Mouse (Mus musculus): ENCODE measurements around the gene Tbc1d9. TPM values are rescaled to one million over a fixed set of nuclear protein-coding genes. Genes with fewer than 3 reads are reported as not detected.

The Tbc1d9 gene
- total and polyA plus RNA-seq, 2 experiments from 2014 or later: 17.1 to 107 TPM

GRCm38 (mm10) chr8:83220746-83221145 is 55.6 kb downstream of the Tbc1d9 start:
- Histone ChIP-seq H3K4me3 (ENCODE audit: low read depth, low read length) (no peak overlapping the region), H3K9ac (no peak overlapping the region), H3K4me2 (ENCODE audit: low read depth) (no peak overlapping the region), H3K36me3 (ENCODE audit: insufficient read depth) (no peaks in the 10 kb centered on the region), H3K4me1 (ENCODE audit: insufficient read depth) (no peaks in the 10 kb centered on the region; the same call in 1 of the 2 replicates), H3K27ac (ENCODE audit: low read depth, low read length) (peak overlapping the region; percentile 29; the same call in 1 of the 2 replicates), H3K27me3 (ENCODE audit: insufficient read depth, low read length) (no peaks in the 10 kb centered on the region), H3K9me3 (ENCODE audit: low read length) (no peaks in the 10 kb centered on the region)
- DNase-seq: peak; percentile 22
- WGBS: 34% methylated on average over 3 of the region's 3 CpGs
- ATAC-seq: peak; percentile 92
- TF ChIP-seq CTCF (IDR thresholded peaks at IDR 0.05; ENCODE audit: low read depth): no peak

GRCm38 (mm10) chr8:83224754-83225416 is 59.7 kb downstream of the Tbc1d9 start:
- Histone ChIP-seq H3K4me1 (ENCODE audit: insufficient read depth) (peaks cover 5% of the 10 kb centered on the region; the same call in 1 of the 2 replicates), H3K9ac (no peak overlapping the region), H3K36me3 (ENCODE audit: insufficient read depth) (no peaks in the 10 kb centered on the region), H3K4me2 (ENCODE audit: low read depth) (no peak overlapping the region), H3K27ac (ENCODE audit: low read depth, low read length) (no peak overlapping the region), H3K9me3 (ENCODE audit: low read length) (no peaks in the 10 kb centered on the region), H3K4me3 (ENCODE audit: low read depth, low read length) (no peak overlapping the region), H3K27me3 (ENCODE audit: insufficient read depth, low read length) (no peaks in the 10 kb centered on the region)
- ATAC-seq (no peak), DNase-seq (no peak)
- 23% methylated on average over 5 of the region's 5 CpGs for WGBS
- TF ChIP-seq CTCF (IDR thresholded peaks at IDR 0.05; ENCODE audit: low read depth): no peak

- no peak for ATAC-seq
Measured at GRCm38 (mm10) chr8:83225598-83225997, 60.4 kb downstream of the Tbc1d9 start.

GRCm38 (mm10) chr8:83227336-83227735 is 62.2 kb downstream of the Tbc1d9 start:
- no peak overlapping the region for H3K4me3 ChIP-seq (ENCODE audit: low read depth, low read length)
- no peak overlapping the region for H3K27ac ChIP-seq (ENCODE audit: low read depth, low read length)
- H3K36me3 ChIP-seq (ENCODE audit: insufficient read depth): no peaks in the 10 kb centered on the region
- DNase-seq: no peak
- ATAC-seq: no peak
- no peaks in the 10 kb centered on the region for H3K9me3 ChIP-seq (ENCODE audit: low read length)
- H3K4me2 ChIP-seq (ENCODE audit: low read depth): no peak overlapping the region
- H3K9ac ChIP-seq: no peak overlapping the region
- TF ChIP-seq CTCF (IDR thresholded peaks at IDR 0.05; ENCODE audit: low read depth): no peak
- no peaks in the 10 kb centered on the region for H3K27me3 ChIP-seq (ENCODE audit: insufficient read depth, low read length)
- 0 out of 2 replicates have a peak, but pooled peaks cover 5% of the 10 kb centered on the region for H3K4me1 ChIP-seq (ENCODE audit: insufficient read depth)
- WGBS: 82% methylated on average over 5 of the region's 5 CpGs

More at GRCm38 (mm10) chr8:83225598-83225997, 60.4 kb downstream of the Tbc1d9 start:
- WGBS: 91% methylated on average over 2 of the region's 2 CpGs
- H3K9ac ChIP-seq: no peak overlapping the region
- no peak overlapping the region for H3K4me3 ChIP-seq (ENCODE audit: low read depth, low read length)
- H3K9me3 ChIP-seq (ENCODE audit: low read length): no peaks in the 10 kb centered on the region
- no peaks in the 10 kb centered on the region for H3K36me3 ChIP-seq (ENCODE audit: insufficient read depth)
- no peak for DNase-seq
- no peak overlapping the region for H3K27ac ChIP-seq (ENCODE audit: low read depth, low read length)
- no peak overlapping the region for H3K4me2 ChIP-seq (ENCODE audit: low read depth)
- peaks cover 5% of the 10 kb centered on the region; the same call in 1 of the 2 replicates for H3K4me1 ChIP-seq (ENCODE audit: insufficient read depth)
- H3K27me3 ChIP-seq (ENCODE audit: insufficient read depth, low read length): no peaks in the 10 kb centered on the region
- TF ChIP-seq CTCF (IDR thresholded peaks at IDR 0.05; ENCODE audit: low read depth): no peak

GRCm38 (mm10) chr8:83233099-83233498 is 67.9 kb downstream of the Tbc1d9 start:
- DNase-seq (no peak), ATAC-seq (no peak)
- H3K9me3 ChIP-seq (ENCODE audit: low read length): no peaks in the 10 kb centered on the region
- H3K4me2 ChIP-seq (ENCODE audit: low read depth): no peak overlapping the region
- no peaks in the 10 kb centered on the region for H3K27me3 ChIP-seq (ENCODE audit: insufficient read depth, low read length)
- H3K9ac ChIP-seq: no peak overlapping the region
- no peak for TF ChIP-seq CTCF (IDR thresholded peaks at IDR 0.05; ENCODE audit: low read depth)
- no peaks in the 10 kb centered on the region for H3K4me1 ChIP-seq (ENCODE audit: insufficient read depth)
- no peak overlapping the region for H3K27ac ChIP-seq (ENCODE audit: low read depth, low read length)
- H3K4me3 ChIP-seq (ENCODE audit: low read depth, low read length): no peak overlapping the region
- H3K36me3 ChIP-seq (ENCODE audit: insufficient read depth): peaks cover 19% of the 10 kb centered on the region
- WGBS: 84% methylated on average over 4 of the region's 4 CpGs

GRCm38 (mm10) chr8:83239341-83239740 is 74.2 kb downstream of the Tbc1d9 start:
- Histone ChIP-seq H3K4me3 (ENCODE audit: low read depth, low read length) (no peak overlapping the region), H3K9ac (no peak overlapping the region), H3K27me3 (ENCODE audit: insufficient read depth, low read length) (no peaks in the 10 kb centered on the region), H3K27ac (ENCODE audit: low read depth, low read length) (no peak overlapping the region), H3K9me3 (ENCODE audit: low read length) (no peaks in the 10 kb centered on the region), H3K4me1 (ENCODE audit: insufficient read depth) (no peaks in the 10 kb centered on the region), H3K36me3 (ENCODE audit: insufficient read depth) (peaks cover 30% of the 10 kb centered on the region), H3K4me2 (ENCODE audit: low read depth) (no peak overlapping the region)
- no peak for TF ChIP-seq CTCF (IDR thresholded peaks at IDR 0.05; ENCODE audit: low read depth)
- peak; percentile 71; the same call in 1 of the 2 replicates for ATAC-seq
- peak; percentile 37 for DNase-seq

GRCm38 (mm10) chr8:83244151-83244550 is 79.0 kb downstream of the Tbc1d9 start:
- Histone ChIP-seq H3K27me3 (ENCODE audit: insufficient read depth, low read length) (no peaks in the 10 kb centered on the region), H3K4me1 (ENCODE audit: insufficient read depth) (no peaks in the 10 kb centered on the region), H3K9ac (no peak overlapping the region), H3K9me3 (ENCODE audit: low read length) (no peaks in the 10 kb centered on the region), H3K4me2 (ENCODE audit: low read depth) (no peak overlapping the region), H3K27ac (ENCODE audit: low read depth, low read length) (no peak overlapping the region), H3K36me3 (ENCODE audit: insufficient read depth) (peaks cover 19% of the 10 kb centered on the region), H3K4me3 (ENCODE audit: low read depth, low read length) (no peak overlapping the region)
- 81% methylated on average over 7 of the region's 7 CpGs for WGBS
- TF ChIP-seq CTCF (IDR thresholded peaks at IDR 0.05; ENCODE audit: low read depth): no peak
- DNase-seq: no peak
- peak; percentile 66 for ATAC-seq
